Mouse (Mus musculus): ENCODE measurements around the gene Klhl28.
A peak's percentile ranks its signal among the peaks of the same experiment; 100 is the strongest.

The Klhl28 gene

DNA sequence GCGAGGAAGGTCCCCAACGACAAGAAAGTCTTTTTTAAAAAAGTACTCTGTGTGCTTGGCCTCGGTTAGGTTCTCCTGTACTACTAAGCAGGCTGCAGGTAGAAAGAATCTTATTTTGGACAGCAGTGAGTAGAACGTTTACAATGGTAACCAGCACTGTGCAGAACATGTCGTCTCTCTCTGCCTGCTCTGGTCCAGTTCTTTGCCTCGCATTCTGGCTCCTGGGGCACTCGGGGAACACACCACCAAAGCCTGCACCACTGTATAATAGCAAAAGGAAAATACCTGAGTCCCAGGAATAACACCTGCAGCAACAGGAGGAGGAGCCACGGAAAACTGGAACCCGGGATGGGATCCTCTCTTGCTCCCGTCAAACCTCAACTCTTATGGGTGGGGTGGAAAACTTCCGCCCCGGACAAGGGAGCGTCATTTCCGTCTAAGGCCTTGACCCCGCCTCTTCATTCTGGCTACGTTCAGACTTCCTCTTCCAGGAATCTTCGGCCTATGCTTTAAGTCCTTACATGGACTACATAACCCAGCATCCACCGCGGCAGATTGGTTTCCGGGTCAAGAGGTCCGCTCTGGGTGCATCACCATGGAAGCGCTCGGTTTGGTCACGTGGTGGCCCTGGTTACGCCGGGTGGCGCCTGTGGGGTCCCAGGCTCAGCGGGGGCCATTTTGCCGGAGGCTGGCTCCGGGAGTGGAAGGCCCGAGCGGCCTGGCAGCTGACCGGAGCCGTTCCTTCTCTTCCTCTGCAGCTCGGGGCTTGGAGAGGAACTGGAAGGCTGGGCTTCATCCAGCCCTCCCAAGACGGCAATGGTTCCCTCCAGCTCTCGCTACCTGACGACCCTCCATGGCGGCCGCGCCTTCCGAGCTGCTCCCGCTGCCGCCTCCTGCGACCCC is at the start of gene Klhl28, which contains the start of gene Togaram1:
Klhl28 (minus strand) TSS at position 411 of the 903 bp plus-strand sequence.
Togaram1 (plus strand) TSS at position 681 of the 903 bp plus-strand sequence.
- DNase-seq (ENCODE audit: inconsistent ontology term): peak; percentile 99

DNA sequence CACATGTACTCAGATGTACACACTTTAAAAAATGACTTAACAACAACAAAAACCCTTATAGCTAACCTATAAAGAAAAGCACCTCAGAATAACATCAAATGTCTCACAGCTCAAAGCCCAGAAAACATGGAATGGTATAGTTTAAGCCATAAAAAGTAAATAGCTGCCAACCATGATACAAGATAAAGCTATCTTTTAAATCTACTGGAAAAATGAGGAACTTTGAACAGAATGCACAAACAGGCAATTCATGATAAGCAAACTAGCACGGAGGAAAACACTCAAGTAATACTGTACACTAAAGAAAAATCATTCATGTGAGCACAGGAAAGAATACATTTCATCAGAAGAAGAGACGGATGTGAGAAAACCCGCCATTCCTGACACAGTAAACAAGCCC is 42.4 kb upstream of the Klhl28 start:
- no peak for DNase-seq (ENCODE audit: inconsistent ontology term)

DNA sequence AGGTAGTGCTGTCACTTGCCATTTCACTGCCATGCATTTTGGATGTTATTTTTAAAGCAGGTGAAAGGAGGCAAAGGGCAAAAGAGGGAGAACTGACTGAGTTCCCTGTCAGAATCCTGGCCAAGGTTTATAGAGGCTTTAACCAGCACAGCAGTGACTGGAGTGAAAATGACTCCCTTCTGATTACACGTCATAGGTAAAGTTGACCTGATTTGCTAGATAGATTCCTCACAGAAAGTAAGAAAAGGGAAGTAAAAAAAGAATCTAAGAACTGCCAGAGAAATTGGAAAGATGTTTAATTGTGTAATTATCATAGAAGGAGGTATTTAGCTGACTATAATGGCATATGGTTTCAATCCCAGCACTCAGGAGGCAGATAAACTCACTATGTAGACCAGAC is 12.2 kb upstream of the Klhl28 start:
- DNase-seq (ENCODE audit: inconsistent ontology term): no peak

DNA sequence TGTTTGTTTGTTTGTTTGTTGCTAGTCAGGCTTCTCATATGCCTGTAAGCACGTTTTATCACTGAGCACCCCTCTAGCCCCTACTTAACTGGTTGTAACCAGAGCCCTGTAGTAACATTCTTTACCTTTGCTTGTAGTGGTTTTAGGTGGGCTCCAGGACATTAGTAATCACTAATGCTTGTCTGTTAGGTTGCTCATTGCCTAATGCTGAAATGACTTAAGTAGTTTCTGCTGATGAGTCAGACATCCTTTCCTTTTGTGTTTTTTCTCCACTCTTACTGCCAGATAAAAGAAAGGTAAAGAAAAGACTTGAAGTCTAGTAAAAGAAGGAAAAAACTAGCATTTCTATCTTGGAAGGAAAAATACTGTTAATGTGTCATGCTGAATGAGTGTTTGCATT is 10.9 kb upstream of the Klhl28 start:
- DNase-seq (ENCODE audit: inconsistent ontology term): no peak

DNA sequence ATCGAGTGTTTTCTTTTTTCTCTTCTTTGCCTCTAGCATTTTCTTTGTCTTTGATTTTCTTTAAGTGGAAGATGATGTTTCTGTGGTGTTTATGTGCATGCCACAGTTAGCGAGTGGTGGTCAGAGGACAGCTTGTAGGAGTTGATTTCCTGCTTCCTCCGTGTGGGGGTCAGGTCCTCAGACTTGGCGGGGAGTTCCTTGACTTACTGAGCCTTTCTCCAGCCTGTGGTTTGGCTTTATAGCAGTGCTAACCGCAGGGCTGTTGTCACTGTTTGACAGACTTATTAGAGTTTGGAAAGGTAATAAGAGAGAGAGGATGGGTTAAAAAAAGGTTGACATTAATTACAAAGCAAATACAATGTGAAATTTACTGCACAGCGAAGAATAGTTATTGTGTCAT is 10.2 kb upstream of the Klhl28 start:
- no peak for DNase-seq (ENCODE audit: inconsistent ontology term)

DNA sequence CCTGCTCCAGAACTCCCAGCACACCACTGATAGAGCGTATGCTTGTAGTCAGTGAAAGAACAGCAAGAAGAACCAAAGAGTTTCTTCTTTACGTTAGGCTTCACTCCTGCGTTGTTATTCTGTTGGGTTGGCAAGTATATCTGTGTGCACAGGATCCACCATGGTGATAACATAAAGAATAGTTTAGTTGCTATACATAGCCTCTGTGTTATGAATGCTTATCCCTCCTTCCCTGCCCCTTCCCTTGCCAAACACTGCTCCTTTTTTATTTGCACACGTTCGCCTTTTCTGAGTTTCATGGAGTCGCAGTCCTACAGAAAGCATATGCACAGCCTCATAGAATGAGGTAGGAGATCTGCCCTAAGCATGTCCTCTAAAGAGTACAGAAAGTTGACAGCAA is 6.7 kb upstream of the Klhl28 start:
- no peak for DNase-seq (ENCODE audit: inconsistent ontology term)

DNA sequence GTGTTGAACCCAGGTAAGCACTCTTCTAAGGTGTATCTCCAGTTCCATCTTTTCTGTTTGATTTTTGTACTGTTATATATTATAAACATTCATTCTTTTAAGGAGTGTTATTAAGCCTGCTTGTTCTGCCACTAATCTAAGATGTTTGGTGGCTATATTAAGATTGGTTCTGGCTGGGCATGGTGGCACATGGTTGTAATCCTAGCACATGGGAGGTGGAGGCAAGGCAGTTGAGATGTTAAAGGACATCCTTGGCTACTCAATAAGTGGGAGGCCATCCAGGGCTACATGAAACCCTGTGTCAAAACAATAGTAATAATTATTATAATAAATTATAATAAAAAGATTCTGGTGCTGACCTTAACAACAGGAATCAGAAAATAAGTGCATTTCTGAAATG is 6.1 kb upstream of the Klhl28 start:
- DNase-seq (ENCODE audit: inconsistent ontology term): no peak

DNA sequence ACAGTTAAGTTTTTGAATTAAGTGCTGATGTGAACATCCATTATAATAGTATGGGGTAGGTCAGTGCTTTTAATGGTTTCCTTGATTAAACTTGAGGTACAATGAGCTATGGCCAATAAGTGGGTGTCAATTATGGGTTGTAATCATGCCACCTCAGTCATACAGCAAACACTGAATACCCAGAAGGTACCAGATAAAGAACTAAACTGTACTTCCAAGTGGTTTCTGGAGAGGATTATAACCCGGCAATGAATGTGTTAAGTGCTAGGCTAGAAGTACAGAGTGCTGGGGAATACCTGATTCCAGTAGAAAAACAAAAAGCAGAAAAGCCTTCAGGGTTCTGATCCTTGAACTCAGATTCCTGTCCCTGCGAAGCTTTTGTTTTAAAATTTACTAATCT is 2.7 kb upstream of the Klhl28 start:
- DNase-seq (ENCODE audit: inconsistent ontology term): no peak

DNA sequence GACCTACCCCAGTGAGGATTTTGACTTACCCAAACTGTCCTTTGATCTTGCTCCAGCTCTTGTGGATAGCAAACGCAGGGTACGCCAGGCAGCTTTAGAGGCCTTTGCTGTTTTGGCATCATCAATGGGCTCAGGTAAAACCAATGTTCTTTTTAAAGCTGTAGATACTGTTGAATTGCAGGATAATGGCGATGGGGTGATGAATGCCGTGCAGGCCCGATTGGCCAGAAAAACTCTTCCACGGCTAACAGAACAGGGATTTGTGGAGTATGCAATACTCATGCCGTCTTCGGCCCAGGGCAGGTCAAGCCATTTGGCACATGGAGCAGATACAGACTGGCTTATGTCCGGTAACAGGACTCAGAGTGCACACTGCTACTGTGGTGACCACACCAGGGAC is 2.1 kb upstream of the Klhl28 start:
- no peak for DNase-seq (ENCODE audit: inconsistent ontology term)

DNA sequence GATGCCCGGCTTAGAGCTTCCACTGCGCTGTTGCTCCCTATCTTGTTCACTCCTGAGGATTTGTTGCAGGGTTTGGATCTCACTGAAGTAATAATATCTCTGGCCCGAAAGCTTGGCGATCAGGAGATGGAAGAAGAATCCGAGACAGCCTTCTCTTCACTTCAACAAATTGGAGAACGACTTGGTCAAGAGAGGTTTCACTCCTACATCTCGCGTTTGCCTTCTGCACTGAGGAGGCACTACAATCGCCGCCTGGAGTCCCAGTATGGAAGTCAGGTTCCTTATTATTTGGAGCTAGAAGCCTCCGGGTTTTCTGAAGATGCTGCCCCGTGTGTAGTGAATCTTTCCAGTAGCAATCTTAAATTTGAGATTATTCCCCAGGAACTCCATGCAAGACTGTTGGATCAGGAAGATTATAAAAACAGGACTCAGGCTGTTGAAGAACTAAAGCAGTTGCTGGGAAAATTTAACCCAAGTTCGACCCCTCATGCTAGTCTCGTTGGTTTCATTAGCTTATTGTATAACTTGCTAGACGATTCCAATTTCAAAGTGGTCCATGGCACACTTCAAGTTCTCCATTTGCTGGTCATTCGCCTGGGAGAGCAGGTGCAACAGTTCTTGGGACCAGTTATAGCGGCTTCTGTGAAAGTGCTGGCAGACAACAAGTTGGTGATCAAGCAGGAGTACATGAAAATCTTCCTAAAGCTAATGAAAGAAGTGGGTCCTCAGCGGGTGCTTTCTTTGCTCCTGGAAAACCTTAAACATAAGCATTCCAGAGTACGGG is 1.5 kb upstream of the Klhl28 start:
- DNase-seq (ENCODE audit: inconsistent ontology term): peak; percentile 54

DNA sequence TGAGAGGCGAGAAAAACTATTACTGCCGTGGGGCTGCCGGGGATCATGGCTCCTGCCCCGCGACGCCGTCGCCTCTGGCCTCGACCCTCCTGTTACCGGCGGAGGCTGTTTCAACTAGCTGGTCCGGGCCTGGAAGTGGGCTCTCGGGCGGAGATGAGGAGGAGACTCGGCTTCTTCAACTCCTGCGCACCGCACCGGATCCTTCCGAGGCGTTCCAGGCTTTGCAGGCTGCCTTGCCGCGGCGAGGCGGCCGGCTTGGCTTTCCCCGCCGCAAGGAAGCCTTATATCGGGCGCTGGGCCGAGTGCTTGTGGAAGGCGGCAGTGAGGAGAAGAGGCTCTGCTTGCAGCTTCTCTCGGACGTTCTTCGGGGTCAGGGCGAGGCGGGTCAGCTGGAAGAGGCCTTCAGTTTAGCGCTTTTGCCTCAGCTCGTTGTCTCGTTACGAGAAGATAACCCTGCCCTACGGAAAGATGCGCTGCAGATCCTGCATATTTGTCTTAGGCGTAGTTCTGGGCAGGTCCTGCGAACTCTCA is 832 bp upstream of the Klhl28 start:
- no peak for DNase-seq (ENCODE audit: inconsistent ontology term)

DNA sequence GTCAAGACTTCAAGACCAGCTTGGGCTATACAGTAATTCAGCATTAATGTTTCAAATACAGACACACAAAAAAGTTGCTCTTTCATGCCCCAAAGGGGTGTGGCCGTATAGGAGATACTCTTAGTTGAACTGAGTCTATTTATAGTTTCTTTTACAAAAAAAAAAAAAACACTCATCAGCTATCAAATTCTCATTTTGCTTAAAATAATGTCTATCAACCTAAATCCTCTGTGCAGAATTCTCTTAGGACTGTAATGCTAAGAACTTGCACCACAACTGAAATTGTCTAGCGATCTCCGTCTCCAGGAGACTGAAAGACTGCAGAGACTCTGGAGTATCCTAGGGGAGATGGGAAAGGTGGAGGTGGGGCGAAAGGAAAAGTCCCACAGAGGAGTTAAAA is 774 bp downstream of the Klhl28 start:
- DNase-seq (ENCODE audit: inconsistent ontology term): no peak

DNA sequence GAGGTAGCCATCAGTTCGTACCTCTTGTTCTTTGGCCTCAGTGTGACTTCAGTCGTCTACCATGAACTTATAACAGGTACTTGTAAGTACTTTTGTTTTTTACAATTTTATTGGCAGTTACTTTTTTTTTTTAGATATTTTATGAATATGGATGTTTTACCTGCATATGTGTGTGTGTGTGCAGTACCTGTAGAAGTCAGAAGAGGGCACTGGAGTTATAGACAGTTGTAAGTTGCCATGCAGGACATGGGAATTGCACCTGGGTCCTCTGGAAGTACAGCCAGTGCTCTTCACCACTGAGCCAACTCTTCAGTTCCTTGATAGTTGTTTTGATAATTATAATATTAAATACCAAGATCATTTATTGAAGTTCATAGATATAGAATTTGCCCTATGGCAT is 27.8 kb downstream of the Klhl28 start:
- DNase-seq (ENCODE audit: inconsistent ontology term): no peak

DNA sequence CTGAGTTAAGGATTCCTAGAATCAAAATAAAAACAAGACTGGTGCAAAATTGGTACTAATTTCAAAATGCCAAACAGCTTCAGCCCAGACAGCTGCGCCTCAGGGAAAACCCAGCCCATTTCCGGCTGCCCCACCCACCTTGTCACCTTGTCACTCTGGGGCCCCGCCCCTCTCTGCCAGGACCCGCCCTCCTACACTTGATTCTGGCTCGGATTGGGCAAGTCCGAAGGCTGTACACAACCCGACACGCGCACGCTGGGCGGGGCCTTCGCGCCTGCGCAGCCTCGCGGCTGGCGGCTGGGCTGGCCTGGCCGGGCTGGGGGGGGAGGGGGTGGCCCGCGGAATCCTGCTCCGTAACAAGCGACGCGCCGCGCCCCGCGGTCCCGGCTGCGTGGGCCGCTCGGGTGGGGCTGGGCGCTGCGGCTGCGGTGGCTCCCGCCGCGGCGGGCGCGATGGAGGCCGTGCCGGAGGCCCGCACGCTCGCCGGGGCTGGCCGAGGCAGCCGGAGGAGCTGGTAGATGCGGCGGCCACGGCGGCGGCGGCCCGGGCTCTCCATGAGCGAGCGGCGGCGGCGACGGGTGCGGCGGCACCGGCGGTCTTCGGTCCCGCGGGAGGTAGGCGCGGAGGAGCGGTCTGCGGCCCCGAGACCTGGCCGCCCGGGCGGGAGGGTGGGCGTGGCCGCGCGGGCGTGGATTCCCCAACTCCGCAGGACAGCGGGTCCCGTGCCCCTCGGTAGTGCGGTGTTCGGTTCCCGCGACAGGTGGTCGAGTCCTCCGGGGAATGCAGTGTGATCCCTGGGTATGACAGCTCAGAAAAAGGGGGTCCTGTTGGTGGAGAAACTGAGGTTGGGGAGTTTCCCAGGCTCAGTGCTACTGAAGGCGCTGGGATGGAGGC is 47.5 kb downstream of the Klhl28 start, which contains the start of gene Gm527:
Gm527 (plus strand) TSS at position 329 of the 894 bp plus-strand sequence.
- DNase-seq (ENCODE audit: inconsistent ontology term): peak; percentile 99

DNA sequence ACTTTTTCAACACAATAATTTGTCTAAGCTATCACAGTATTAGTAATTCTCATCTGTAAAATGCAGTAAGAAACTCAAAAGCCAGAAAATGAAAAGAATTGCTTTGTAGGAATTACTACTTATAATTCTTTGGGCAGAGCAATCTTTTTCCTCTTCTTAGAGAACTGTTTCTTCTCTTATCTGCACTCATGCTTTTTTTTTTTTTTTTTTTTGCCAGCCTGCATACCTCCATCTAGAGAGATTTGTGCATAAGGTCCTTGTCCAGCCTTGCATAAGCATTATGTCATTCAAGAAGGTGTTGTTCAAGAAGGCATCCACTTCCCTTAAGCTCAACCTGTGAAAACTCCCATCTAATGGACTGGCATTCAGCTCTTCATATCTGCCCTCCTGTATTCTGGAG is 48.6 kb downstream of the Klhl28 start:
- DNase-seq (ENCODE audit: inconsistent ontology term): no peak

DNA sequence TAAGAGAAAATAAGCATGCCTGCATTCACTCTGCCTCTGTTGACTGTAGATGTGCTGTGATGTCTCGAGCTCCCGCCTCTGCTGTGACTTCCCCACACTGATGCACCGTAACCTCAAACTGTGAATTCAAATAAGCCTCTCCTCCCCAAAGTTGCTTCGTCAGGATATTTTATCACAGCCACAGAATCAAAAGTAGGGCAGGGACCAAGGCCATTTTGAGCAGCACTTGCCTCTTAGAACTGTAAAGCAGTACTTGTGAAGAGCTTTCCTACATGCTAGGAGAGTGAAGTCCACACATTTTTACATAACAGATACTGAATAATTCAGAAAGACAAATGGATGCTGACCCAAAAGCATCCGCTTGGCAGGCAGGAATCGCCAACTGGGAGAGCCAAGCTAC is 52.3 kb downstream of the Klhl28 start:
- no peak for DNase-seq (ENCODE audit: inconsistent ontology term)

DNA sequence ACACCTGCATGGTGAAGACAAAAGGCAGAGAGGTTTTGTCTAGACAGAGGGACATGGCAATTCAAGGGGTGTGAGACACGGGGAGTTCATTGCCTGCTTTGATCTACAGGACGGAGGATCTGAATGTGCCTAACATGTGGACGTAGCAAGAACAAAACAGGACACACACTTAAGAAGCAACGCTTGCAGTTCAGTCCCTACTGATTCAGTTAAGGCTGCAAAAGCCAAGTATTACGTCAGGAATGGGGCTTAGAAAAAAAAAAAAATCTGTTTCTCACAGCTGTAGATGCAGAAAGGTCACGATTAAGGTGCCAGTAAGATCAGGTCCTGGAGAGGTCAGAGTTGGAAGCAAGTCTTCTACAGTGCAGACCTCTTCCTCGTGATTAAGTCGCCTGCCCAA is 62.1 kb downstream of the Klhl28 start:
- DNase-seq (ENCODE audit: inconsistent ontology term): no peak

DNA sequence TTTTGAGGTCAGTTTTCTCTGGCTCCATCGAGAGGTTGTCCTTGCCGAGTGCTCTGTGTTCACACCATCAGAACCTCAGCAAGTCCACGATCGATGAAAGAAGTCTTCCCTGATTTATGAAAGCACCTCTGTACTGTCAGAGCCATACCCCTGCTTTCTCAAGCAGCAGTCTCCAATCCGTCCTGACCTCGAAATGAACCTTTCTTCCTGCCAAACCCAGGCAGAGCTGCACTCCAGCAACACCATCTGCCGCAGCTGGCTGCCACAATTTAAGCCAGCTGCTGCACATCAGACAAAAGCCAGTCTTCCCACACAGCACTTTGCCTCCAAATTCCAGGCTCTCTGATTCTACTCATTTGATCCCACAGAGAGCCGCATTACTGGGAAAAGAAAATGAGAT is 62.8 kb downstream of the Klhl28 start:
- DNase-seq (ENCODE audit: inconsistent ontology term): peak; percentile 24

DNA sequence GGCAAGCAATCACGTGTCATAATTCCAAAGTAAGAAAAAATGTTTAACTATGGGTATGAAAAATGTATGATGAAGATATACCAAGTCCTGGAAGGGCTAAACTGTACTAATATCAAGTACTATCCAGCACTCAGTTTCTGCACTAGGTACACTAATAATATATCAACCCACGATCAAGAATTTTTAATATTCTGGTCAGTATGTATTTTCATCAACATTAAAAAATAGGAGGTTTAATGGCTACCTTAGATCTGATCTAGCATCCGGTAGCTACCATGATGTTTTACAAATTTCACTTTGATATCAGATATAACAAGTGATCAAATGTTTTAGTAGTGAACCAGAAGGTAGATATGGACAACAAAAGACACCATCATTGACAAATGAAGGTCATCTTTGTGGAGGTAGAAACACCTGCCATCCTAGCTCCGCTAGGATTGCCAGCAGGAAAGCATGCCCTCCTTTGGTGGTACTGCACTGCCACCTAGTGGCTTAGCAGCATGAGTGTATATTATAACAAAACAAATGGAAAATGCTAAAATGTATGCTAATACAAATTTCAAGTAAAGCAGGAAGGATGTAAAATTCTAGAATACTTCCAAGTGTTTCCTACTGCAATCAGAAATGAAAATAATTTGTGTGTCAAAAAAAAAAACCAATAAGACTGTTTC is 68.1 kb downstream of the Klhl28 start:
- DNase-seq (ENCODE audit: inconsistent ontology term): peak; percentile 17

Measured in Muller cell, postnatal 12 days (primary cell).